Mouse (Mus musculus) hindbrain, embryonic 15.5 days (tissue): ENCODE measurements around the gene Prss57. TPM values are rescaled to one million over a fixed set of nuclear protein-coding genes. Genes with fewer than 3 reads are reported as not detected.

Experiments
- ATAC-seq: fragments of 200-750 bp; cut with Nextera tagmentation; 2 replicates; pipeline ENCODE4 v1.8.0; 2017; ENCODE audit warnings: low read depth, moderate number of reproducible peaks, moderate TSS enrichment; ENCODE audit not compliant: low FRiP score
- H3K27ac ChIP-seq: fragments of 300-500 bp; sonication (generic); replicated peaks from 2 replicates; pipeline ENCODE4 v1.5.1; 2015; ENCODE audit warnings: mild to moderate bottlenecking, inconsistent platforms
- H3K27me3 ChIP-seq: fragments of 300-500 bp; sonication (generic); 2 replicates; pipeline ENCODE4 v1.6.1; 2015; ENCODE audit warnings: control low read depth, inconsistent platforms
- H3K36me3 ChIP-seq: fragments of 300-500 bp; sonication (generic); 2 replicates; pipeline ENCODE4 v1.6.1; 2015; ENCODE audit warnings: control low read depth, inconsistent platforms
- H3K4me1 ChIP-seq: fragments of 300-500 bp; sonication (generic); replicated peaks from 2 replicates; pipeline ENCODE4 v1.6.1; 2015; ENCODE audit warnings: control low read depth, inconsistent platforms
- H3K4me2 ChIP-seq: fragments of 300-500 bp; sonication (generic); 2 replicates; pipeline ENCODE4 v1.6.1; 2015; ENCODE audit warnings: moderate library complexity, mild to moderate bottlenecking, inconsistent platforms
- H3K4me3 ChIP-seq: fragments of 300-500 bp; sonication (generic); 2 replicates; pipeline ENCODE4 v1.5.1; 2015; ENCODE audit warnings: mild to moderate bottlenecking, inconsistent platforms
- H3K9ac ChIP-seq: fragments of 300-500 bp; sonication (generic); 2 replicates; pipeline ENCODE4 v1.6.1; 2015; ENCODE audit warnings: inconsistent platforms
- H3K9me3 ChIP-seq: fragments of 300-500 bp; sonication (generic); 2 replicates; pipeline ENCODE4 v1.6.1; 2016; ENCODE audit warnings: control low read depth, inconsistent platforms
- WGBS: fragments of 180-500 bp; shearing (Covaris S2); methylation state at CpG from one replicate; pipeline ENCODE4 v1.1.7; 2015; 5-methylcytosine and 5-hydroxymethylcytosine counted together
- polyA plus RNA-seq: library from polyadenylated mRNA; unstranded; fragments of >200 nt; fragmentation: Nextera tagmentation; extraction: Ambion mirVana; gene quantifications from 2 replicates; pipeline ENCODE4 v1.2.1, GENCODE M21; 2015

Prss57 gene
- polyA plus RNA-seq, 1 experiment from 2014 or later, result 0.27 TPM

DNA sequence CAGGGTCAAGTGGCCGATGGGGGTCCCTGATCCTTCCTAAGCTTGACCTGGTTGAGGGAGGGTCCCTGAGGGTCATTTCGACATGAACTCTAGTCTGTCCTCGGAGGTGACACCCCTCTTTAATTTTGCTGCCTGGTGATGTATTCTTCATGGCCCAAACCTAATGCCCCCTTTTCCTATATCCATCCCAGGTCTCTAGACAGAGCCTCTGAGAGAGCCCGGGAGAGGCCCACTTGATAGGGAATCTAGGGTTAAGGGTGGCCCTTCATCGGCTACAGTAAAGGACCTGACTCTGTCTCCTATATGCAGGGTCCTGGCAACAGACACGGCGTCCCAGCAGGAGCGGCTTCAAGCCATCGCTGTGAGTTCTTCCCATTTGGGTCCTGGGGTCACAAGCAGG, 15.6 kb upstream of the Prss57 start:
- H3K9me3 ChIP-seq, result no peaks in the 10 kb centered on the region
- peaks cover 56% of the 10 kb centered on the region for H3K4me1 ChIP-seq
- no peak for ATAC-seq
- no peak overlapping the region for H3K9ac ChIP-seq
- no peak overlapping the region for H3K4me2 ChIP-seq
- H3K36me3 ChIP-seq, result peaks cover 18% of the 10 kb centered on the region
- no peak overlapping the region for H3K27ac ChIP-seq
- no peak overlapping the region for H3K4me3 ChIP-seq
- 86% methylated on average over 9 of the region's 9 CpGs for WGBS
- H3K27me3 ChIP-seq, result no peaks in the 10 kb centered on the region

DNA sequence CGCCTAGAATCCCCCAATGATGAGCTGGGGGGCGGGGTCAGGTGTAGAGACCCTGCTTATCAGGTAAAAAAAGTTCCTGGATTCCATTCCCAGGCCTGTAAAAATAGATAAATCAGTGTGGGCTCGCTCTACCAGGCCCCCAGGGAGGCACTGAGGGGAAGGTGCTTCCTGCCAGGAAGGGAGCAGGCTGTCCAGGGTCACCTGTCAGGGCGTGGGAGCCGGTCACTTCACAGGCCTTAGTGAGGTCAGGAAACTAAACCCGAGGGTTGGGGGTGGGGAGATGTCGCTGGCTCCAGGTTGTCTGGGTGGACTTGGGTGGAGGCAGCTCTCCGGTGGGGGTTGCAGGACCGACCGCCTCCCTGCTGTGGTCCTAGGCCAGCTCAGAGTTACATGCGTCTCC, 14.9 kb upstream of the Prss57 start:
- WGBS, result 73% methylated on average over 11 of the region's 11 CpGs
- no peak overlapping the region for H3K27ac ChIP-seq
- no peak overlapping the region for H3K9ac ChIP-seq
- H3K9me3 ChIP-seq, result no peaks in the 10 kb centered on the region
- H3K4me1 ChIP-seq, result peaks cover 62% of the 10 kb centered on the region
- no peak overlapping the region for H3K4me3 ChIP-seq
- H3K4me2 ChIP-seq, result no peak overlapping the region
- peaks cover 16% of the 10 kb centered on the region for H3K36me3 ChIP-seq
- ATAC-seq, result no peak
- no peaks in the 10 kb centered on the region for H3K27me3 ChIP-seq

DNA sequence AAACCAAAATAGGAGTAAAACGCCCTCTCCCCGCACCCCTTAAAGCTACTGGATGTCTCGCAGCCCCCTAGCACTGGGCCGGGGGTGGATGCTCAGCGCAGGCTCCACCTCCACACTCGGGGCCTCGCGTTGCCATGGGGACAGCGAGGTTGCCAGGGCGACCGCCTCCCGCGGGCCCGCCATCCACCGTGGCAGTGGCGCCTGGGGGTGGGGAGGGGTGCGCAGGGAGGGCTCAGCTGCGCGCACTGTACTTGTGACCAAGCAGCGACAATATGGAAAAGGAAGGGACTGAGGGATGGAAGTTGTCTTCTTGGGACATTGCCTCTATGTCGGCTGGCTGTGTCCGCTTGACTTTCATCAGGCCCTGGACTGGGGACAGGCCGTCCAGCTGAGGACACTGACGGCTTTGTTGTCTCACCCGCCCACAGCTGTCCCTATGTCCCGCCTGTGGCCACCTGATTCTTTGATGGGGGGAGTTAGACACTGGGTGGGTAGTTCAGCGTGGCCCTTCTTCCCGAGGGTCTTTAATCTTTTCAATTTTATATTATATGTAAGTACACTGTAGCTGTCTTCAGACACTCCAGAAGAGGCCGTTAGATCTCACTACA, 13.1 kb upstream of the Prss57 start:
- 4% methylated on average over 29 of the region's 29 CpGs for WGBS
- Histone ChIP-seq H3K4me2 (peak overlapping the region; percentile 48), H3K9me3 (no peaks in the 10 kb centered on the region), H3K36me3 (peaks cover 3% of the 10 kb centered on the region), H3K4me3 (peak overlapping the region; percentile 15), H3K27ac (peak overlapping the region; percentile 81), H3K4me1 (peaks cover 71% of the 10 kb centered on the region), H3K9ac (no peak overlapping the region), H3K27me3 (no peaks in the 10 kb centered on the region)
- ATAC-seq, result peak; percentile 91

DNA sequence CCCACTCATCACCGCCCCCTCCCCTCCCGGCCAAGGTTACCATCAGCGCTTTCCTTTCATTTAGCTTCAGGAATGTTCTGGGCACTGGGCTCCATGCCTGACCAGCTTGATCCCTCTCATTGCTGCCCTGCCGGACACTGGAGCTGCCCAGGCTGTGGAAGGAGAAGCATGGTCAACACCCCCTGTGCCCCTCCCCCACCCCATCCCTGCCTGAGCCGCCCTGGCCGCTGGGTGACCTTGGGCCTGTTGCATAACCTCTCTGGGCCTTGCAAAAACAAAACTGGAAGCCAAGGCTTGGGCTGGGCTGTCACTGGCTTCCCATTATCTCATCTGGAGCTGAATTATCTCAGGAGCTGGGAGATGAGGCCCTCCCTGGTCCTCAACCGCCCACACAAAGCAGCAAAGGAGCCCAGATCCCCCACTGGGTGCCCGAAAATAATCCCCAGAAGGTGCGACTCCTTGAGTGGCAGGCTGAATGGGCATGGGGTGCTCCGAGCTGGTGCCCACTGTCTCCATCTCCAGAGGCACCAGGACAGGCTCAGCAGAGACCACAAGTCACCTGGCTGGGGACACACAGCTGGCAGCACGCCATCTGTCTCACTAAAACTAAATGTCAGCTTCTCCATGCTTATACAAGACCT, 11.7 kb upstream of the Prss57 start:
- peaks cover 79% of the 10 kb centered on the region for H3K4me1 ChIP-seq

DNA sequence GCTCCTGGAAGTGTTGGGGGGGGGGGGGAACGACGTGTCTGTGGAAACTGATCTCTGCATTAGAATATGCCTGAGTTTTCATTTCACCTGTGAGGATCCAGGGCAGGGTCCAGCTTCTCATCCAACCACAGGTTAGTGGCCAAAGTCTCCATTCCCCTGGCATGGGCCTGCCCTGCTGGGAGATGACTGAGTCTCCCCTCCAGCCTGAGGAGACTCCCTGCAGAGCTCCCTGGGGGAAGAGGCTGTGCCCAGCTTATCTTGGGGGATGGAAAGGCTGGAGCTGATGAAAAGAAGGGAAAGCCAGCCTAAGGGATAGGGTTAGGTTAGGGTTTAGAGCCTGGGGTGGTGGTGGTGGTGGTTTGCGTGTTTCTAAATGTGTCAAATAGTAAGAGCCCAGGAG, 11.1 kb upstream of the Prss57 start:
- no peak for ATAC-seq
- Histone ChIP-seq H3K36me3 (no peaks in the 10 kb centered on the region), H3K9ac (no peak overlapping the region), H3K27me3 (no peaks in the 10 kb centered on the region), H3K4me3 (no peak overlapping the region), H3K4me2 (peak overlapping the region; percentile 2; the same call in 1 of the 2 replicates), H3K4me1 (peaks cover 83% of the 10 kb centered on the region), H3K9me3 (no peaks in the 10 kb centered on the region), H3K27ac (peak overlapping the region; percentile 81)
- WGBS, result 36% methylated on average over 3 of the region's 3 CpGs

More for the DNA sequence above, 11.7 kb upstream of the Prss57 start:
- Histone ChIP-seq H3K27me3 (no peaks in the 10 kb centered on the region), H3K9me3 (no peaks in the 10 kb centered on the region), H3K36me3 (no peaks in the 10 kb centered on the region; the same call in 1 of the 2 replicates), H3K9ac (no peak overlapping the region), H3K4me2 (peak overlapping the region; percentile 2; the same call in 1 of the 2 replicates), H3K27ac (peak overlapping the region; percentile 81), H3K4me3 (no peak overlapping the region)
- 24% methylated on average over 11 of the region's 11 CpGs for WGBS
- no peak for ATAC-seq

DNA sequence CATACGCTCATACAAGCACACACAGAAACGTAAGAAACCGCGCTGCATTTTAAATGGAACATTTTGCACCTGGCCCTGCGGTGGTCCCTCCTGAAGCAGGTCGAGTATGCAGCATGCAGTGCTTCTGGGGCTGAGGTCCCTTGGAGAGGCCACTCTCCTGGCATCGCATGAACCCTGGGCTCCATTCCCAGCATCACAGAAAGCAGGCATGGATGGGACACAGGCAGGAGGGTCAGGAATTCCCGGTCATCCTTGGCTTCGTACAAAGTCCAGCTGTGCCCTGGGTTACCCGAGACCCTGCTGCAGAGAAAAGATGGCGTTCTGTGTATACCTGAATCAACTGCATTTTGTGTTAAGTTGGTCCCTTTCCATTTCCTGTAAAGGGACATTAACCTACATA, 9.7 kb upstream of the Prss57 start:
- WGBS, result 74% methylated on average over 11 of the region's 11 CpGs
- Histone ChIP-seq H3K27ac (no peak overlapping the region), H3K36me3 (no peaks in the 10 kb centered on the region), H3K27me3 (no peaks in the 10 kb centered on the region), H3K4me1 (peaks cover 83% of the 10 kb centered on the region), H3K9ac (no peak overlapping the region), H3K4me2 (no peak overlapping the region), H3K4me3 (no peak overlapping the region), H3K9me3 (no peaks in the 10 kb centered on the region)
- no peak for ATAC-seq

DNA sequence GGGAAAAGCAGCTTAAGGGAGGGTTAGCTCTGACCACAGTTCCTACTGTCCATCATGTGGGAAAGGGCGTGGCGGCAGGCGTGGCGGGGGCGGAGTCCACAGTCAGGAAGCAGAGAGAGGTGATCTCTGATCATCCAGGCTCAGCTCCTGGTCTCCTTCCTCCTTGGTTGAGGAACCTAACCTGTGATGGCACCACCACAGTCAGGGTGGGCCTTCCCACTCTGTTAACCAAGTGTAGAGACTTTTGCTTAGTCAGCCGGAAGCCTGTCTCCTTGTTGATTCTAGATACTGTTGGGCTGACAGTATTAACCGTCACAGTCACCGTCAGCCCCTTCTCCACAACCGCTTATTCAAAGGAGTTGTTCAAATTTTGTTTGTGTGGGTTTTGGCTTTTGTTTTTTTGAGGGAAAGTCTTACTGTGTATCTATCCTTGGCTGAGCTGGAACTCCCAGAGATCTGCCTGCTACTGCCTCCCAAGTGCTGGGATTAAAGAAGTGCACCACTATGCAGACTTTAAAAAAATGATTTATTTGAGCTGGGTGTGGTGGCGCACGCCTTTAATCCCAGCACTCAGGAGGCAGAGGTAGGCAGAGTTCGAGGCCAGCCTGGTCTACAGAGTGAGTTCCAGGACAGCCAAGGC, 7.6 kb upstream of the Prss57 start:
- Histone ChIP-seq H3K4me3 (no peak overlapping the region), H3K4me1 (peaks cover 76% of the 10 kb centered on the region), H3K27me3 (no peaks in the 10 kb centered on the region), H3K27ac (no peak overlapping the region), H3K36me3 (no peaks in the 10 kb centered on the region), H3K9me3 (no peaks in the 10 kb centered on the region), H3K4me2 (no peak overlapping the region), H3K9ac (no peak overlapping the region)
- no peak for ATAC-seq
- WGBS, result 90% methylated on average over 12 of the region's 12 CpGs

DNA sequence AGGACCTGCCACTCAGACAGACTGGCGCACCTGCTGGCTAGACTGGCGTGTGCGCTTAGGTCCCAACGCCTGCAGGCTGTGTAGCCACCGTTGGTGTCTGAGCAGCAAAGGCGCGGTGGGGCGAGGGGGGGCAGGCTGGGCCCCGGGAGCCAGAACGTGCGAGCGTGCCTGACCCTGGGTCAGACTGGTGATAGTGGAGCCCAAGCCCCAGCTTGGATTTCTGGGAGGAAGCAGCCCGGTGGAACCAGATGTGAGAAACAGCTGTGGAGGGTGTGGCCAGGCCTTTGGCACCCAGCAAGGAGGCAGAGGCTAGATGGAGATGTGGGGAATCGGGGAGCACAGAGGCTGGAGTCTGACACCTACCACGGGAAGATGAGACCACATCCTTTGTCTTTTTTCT, 6.6 kb upstream of the Prss57 start:
- Histone ChIP-seq H3K9ac (no peak overlapping the region), H3K36me3 (no peaks in the 10 kb centered on the region), H3K4me3 (0 out of 2 replicates have a peak overlapping the region, but pooled peaks have one; percentile 5), H3K27me3 (no peaks in the 10 kb centered on the region), H3K27ac (0 out of 2 replicates have a peak overlapping the region, but pooled peaks have one; percentile 32), H3K9me3 (no peaks in the 10 kb centered on the region), H3K4me2 (peak overlapping the region; percentile 28), H3K4me1 (peaks cover 71% of the 10 kb centered on the region)
- WGBS, result 41% methylated on average over 15 of the region's 15 CpGs
- no peak for ATAC-seq

DNA sequence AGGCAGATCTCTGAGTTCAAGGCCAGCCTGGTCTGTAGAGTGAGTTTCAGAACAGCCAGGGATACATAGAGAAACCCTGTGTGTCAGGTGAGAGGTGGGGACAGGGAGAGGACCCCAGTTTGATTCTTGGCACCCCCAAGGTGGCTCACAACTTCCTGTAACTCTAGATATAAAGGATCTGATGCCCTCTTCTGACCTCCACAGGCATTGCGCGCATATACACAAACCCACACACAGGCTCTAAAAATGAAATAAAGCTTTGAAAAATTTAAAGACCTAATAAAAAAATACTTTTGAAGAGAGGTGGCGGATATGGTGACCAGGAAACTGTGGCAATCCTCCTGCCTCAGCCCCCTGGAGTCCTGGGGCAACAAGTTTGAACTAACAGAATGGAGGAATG, 5.1 kb upstream of the Prss57 start:
- Histone ChIP-seq H3K27ac (no peak overlapping the region), H3K9ac (no peak overlapping the region), H3K27me3 (no peaks in the 10 kb centered on the region), H3K4me1 (peaks cover 57% of the 10 kb centered on the region), H3K4me2 (no peak overlapping the region), H3K36me3 (no peaks in the 10 kb centered on the region), H3K4me3 (no peak overlapping the region), H3K9me3 (no peaks in the 10 kb centered on the region)
- ATAC-seq, result no peak
- 99% methylated on average over 3 of the region's 3 CpGs for WGBS

DNA sequence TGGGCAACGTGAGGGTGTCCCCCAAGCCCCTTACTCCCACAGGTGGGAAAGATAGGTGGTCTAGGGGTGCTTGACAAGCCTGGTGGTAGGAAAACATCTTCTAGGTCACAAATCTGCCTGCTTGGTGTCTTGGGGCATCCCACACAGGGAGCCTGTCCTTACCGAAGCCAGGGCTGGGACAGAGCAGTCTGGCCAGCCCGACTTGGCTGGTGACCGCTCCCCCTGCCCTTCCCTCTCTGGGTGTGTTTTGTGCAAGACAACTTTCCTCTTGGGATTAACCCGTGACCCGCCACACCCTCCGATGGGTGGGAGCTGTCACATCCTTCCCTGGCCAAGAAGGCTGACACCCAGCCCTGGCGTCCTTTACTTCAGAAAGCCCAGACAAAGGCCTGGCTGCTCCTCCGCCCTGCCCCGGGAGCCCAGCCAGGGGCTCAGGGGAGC, 3.8 kb upstream of the Prss57 start:
- Histone ChIP-seq H3K36me3 (no peaks in the 10 kb centered on the region), H3K4me2 (peak overlapping the region; percentile 87), H3K4me3 (peak overlapping the region; percentile 98), H3K4me1 (peaks cover 49% of the 10 kb centered on the region), H3K9me3 (no peaks in the 10 kb centered on the region), H3K9ac (peak overlapping the region; percentile 99), H3K27me3 (no peaks in the 10 kb centered on the region), H3K27ac (peak overlapping the region; percentile 94)
- under 1% methylated on average over 10 of the region's 10 CpGs for WGBS
- peak; percentile 38 for ATAC-seq

DNA sequence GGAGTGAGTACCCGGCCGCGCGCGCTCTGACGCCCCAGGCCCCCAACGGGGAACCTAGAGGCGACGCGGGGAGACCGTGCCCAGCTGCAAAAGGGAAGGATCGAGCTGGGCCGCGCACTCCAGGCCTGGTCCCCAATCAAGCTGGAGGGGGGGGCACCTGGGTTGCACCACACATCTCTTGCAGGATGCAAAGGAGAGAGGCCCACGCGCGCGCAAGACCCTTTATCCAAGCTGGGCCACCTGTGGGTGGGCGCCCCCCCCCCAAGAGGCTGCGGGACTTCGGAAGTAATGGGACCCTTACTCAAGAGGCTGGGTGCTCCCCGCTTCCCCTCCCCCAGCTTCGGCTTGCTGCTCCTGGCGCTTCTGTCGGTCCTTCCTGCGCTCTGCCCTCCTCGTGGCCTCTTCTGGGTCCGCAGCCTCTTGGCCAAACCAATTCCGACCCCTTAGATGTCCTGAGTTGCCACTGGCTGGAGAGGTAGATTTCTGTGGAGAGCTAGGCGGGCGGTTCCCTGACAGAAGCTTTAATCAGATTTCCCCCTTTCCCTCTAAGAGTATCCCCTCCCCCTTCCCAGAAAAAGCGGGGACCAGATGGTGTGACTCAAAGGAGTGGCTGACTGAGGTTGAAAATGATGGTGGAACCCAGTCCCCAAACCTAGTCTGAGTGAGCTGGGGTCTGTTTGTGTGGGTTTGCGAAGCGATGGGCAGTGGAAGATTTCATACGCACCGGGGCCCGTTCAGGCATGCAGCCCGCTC, 3.2 kb upstream of the Prss57 start:
- Histone ChIP-seq H3K4me3 (peak overlapping the region; percentile 98), H3K9ac (peak overlapping the region; percentile 99), H3K36me3 (no peaks in the 10 kb centered on the region), H3K27ac (peak overlapping the region; percentile 94), H3K4me2 (peak overlapping the region; percentile 87), H3K27me3 (no peaks in the 10 kb centered on the region), H3K9me3 (no peaks in the 10 kb centered on the region), H3K4me1 (peaks cover 46% of the 10 kb centered on the region)
- WGBS, result under 1% methylated on average over 36 of the region's 38 CpGs
- peak; percentile 2 for ATAC-seq
